Mouse (Mus musculus): Measurements from ENCODE around the gene Chd4. TPM values are rescaled to one million over a fixed set of nuclear protein-coding genes. Genes with fewer than 3 reads are reported as not detected.
"Not testable (repeated sequence)": the region's sequence is repeated elsewhere in the genome, so short reads cannot be mapped to it uniquely, and the experiment has no call there.

The Chd4 gene
- total and polyA plus RNA-seq, 2 experiments, result 14.0 to 30.0 TPM

GRCm38 (mm10) chr6:125062511-125062910, 33.3 kb upstream of the Chd4 start:
- no peak overlapping the region for H3K4me3 ChIP-seq (ENCODE audit: insufficient read depth, low read depth, low read length)
- H3K27me3 ChIP-seq (ENCODE audit: control insufficient read depth, insufficient read depth, low read length), result no peaks in the 10 kb centered on the region
- no peaks in the 10 kb centered on the region for H3K4me1 ChIP-seq (ENCODE audit: control insufficient read depth, insufficient read depth, low read length)
- no peak overlapping the region for H3K9ac ChIP-seq (ENCODE audit: low read depth, low read length)
- H3K36me3 ChIP-seq (ENCODE audit: control insufficient read depth, insufficient read depth, low read length), result no peaks in the 10 kb centered on the region
- WGBS, result 81% methylated on average over 5 of the region's 5 CpGs
- no peak for DNase-seq (ENCODE audit: extremely low read depth, low read depth, low spot score)
- no peak for TF ChIP-seq CTCF (IDR thresholded peaks at IDR 0.05; ENCODE audit: low read depth, low read length)
- no peak for TF ChIP-seq POLR2A (IDR thresholded peaks at IDR 0.05; ENCODE audit: extremely low read depth, insufficient read depth, low read length)
- H3K27ac ChIP-seq (replicated peaks; ENCODE audit: insufficient read depth, low read depth, low read length), result no peak overlapping the region
- no peaks in the 10 kb centered on the region for H3K79me2 ChIP-seq (ENCODE audit: control insufficient read depth, insufficient read depth, low read length)

- TF ChIP-seq POLR2A (IDR thresholded peaks at IDR 0.05; ENCODE audit: extremely low read depth, insufficient read depth, low read length), result no peak
- Histone ChIP-seq H3K4me3 (ENCODE audit: insufficient read depth, low read depth, low read length) (no peak overlapping the region), H3K79me2 (ENCODE audit: control insufficient read depth, insufficient read depth, low read length) (no peaks in the 10 kb centered on the region), H3K9ac (ENCODE audit: low read depth, low read length) (no peak overlapping the region), H3K36me3 (ENCODE audit: control insufficient read depth, insufficient read depth, low read length) (no peaks in the 10 kb centered on the region), H3K4me1 (ENCODE audit: control insufficient read depth, insufficient read depth, low read length) (no peaks in the 10 kb centered on the region), H3K27me3 (ENCODE audit: control insufficient read depth, insufficient read depth, low read length) (no peaks in the 10 kb centered on the region; the same call in 1 of the 2 replicates), H3K27ac (replicated peaks; ENCODE audit: insufficient read depth, low read depth, low read length) (no peak overlapping the region)
- 75% methylated on average over 6 of the region's 6 CpGs for WGBS
- peak; percentile 27 for DNase-seq (ENCODE audit: extremely low read depth, low read depth, low spot score)
Observed at GRCm38 (mm10) chr6:125063906-125064305, 31.9 kb upstream of the Chd4 start.

- H3K27me3 ChIP-seq (ENCODE audit: control insufficient read depth, insufficient read depth, low read length); H3K79me2 ChIP-seq (ENCODE audit: control insufficient read depth, insufficient read depth, low read length); H3K4me1 ChIP-seq (ENCODE audit: control insufficient read depth, insufficient read depth, low read length); DNase-seq (ENCODE audit: extremely low read depth, low read depth, low spot score); H3K4me3 ChIP-seq (ENCODE audit: insufficient read depth, low read depth, low read length); H3K9ac ChIP-seq (ENCODE audit: low read depth, low read length); H3K27ac ChIP-seq (replicated peaks; ENCODE audit: insufficient read depth, low read depth, low read length); H3K36me3 ChIP-seq (ENCODE audit: control insufficient read depth, insufficient read depth, low read length): not testable (repeated sequence)
- WGBS, result no CpG with 5 or more reads among the region's 1 CpGs
Observed at GRCm38 (mm10) chr6:125065223-125065622, 30.6 kb upstream of the Chd4 start.

- no peak within 1 kb of the TSS for H3K27ac ChIP-seq (replicated peaks; ENCODE audit: insufficient read depth, low read depth, low read length)
- H3K79me2 ChIP-seq (ENCODE audit: control insufficient read depth, insufficient read depth, low read length), result no peaks in the 10 kb centered on the region
- no peaks in the 10 kb centered on the region; the same call in 1 of the 2 replicates for H3K27me3 ChIP-seq (ENCODE audit: control insufficient read depth, insufficient read depth, low read length)
- no peaks in the 10 kb centered on the region for H3K4me1 ChIP-seq (ENCODE audit: control insufficient read depth, insufficient read depth, low read length)
- no peaks in the 10 kb centered on the region for H3K36me3 ChIP-seq (ENCODE audit: control insufficient read depth, insufficient read depth, low read length)
- no peak within 1 kb of the TSS for H3K9ac ChIP-seq (ENCODE audit: low read depth, low read length)
- no peak for TF ChIP-seq POLR2A (IDR thresholded peaks at IDR 0.05; ENCODE audit: extremely low read depth, insufficient read depth, low read length)
- no peak for TF ChIP-seq CTCF (IDR thresholded peaks at IDR 0.05; ENCODE audit: low read depth, low read length)
- no peak for DNase-seq (ENCODE audit: extremely low read depth, low read depth, low spot score)
- no peak within 1 kb of the TSS for H3K4me3 ChIP-seq (ENCODE audit: insufficient read depth, low read depth, low read length)
- 74% methylated on average over 8 of the region's 8 CpGs for WGBS
Observed at GRCm38 (mm10) chr6:125067571-125067995, 28.2 kb upstream of the Chd4 start, which contains the start of gene Lpar5. Gene Lpar5, plus strand, starts transcription at chr6:125067920.

- Histone ChIP-seq H3K27me3 (ENCODE audit: control insufficient read depth, insufficient read depth, low read length) (no peaks in the 10 kb centered on the region; the same call in 1 of the 2 replicates), H3K9ac (ENCODE audit: low read depth, low read length) (no peak overlapping the region), H3K27ac (replicated peaks; ENCODE audit: insufficient read depth, low read depth, low read length) (no peak overlapping the region), H3K36me3 (ENCODE audit: control insufficient read depth, insufficient read depth, low read length) (no peaks in the 10 kb centered on the region), H3K4me3 (ENCODE audit: insufficient read depth, low read depth, low read length) (no peak overlapping the region), H3K4me1 (ENCODE audit: control insufficient read depth, insufficient read depth, low read length) (no peaks in the 10 kb centered on the region), H3K79me2 (ENCODE audit: control insufficient read depth, insufficient read depth, low read length) (no peaks in the 10 kb centered on the region)
- WGBS, result 82% methylated on average over 18 of the region's 18 CpGs
- no peak for DNase-seq (ENCODE audit: extremely low read depth, low read depth, low spot score)
- no peak for TF ChIP-seq CTCF (IDR thresholded peaks at IDR 0.05; ENCODE audit: low read depth, low read length)
- TF ChIP-seq POLR2A (IDR thresholded peaks at IDR 0.05; ENCODE audit: extremely low read depth, insufficient read depth, low read length), result no peak
Observed at GRCm38 (mm10) chr6:125071170-125071895, 24.4 kb upstream of the Chd4 start.

GRCm38 (mm10) chr6:125071896-125072279, 23.9 kb upstream of the Chd4 start:
- no peaks in the 10 kb centered on the region for H3K79me2 ChIP-seq (ENCODE audit: control insufficient read depth, insufficient read depth, low read length)
- no peaks in the 10 kb centered on the region; the same call in 1 of the 2 replicates for H3K27me3 ChIP-seq (ENCODE audit: control insufficient read depth, insufficient read depth, low read length)
- no peak overlapping the region for H3K4me3 ChIP-seq (ENCODE audit: insufficient read depth, low read depth, low read length)
- H3K36me3 ChIP-seq (ENCODE audit: control insufficient read depth, insufficient read depth, low read length), result no peaks in the 10 kb centered on the region
- no peak overlapping the region for H3K27ac ChIP-seq (replicated peaks; ENCODE audit: insufficient read depth, low read depth, low read length)
- no peak for TF ChIP-seq POLR2A (IDR thresholded peaks at IDR 0.05; ENCODE audit: extremely low read depth, insufficient read depth, low read length)
- TF ChIP-seq CTCF (IDR thresholded peaks at IDR 0.05; ENCODE audit: low read depth, low read length), result no peak
- no peaks in the 10 kb centered on the region for H3K4me1 ChIP-seq (ENCODE audit: control insufficient read depth, insufficient read depth, low read length)
- 58% methylated on average over 2 of the region's 2 CpGs for WGBS
- no peak for DNase-seq (ENCODE audit: extremely low read depth, low read depth, low spot score)
- H3K9ac ChIP-seq (ENCODE audit: low read depth, low read length), result no peak overlapping the region
